Mouse (Mus musculus): ENCODE results near the gene Crhr1. TPM values are rescaled to one million over a fixed set of nuclear protein-coding genes. Genes with fewer than 3 reads are reported as not detected.

The Crhr1 gene
- polyA plus RNA-seq, 1 experiment = 2.5 TPM

GRCm38 (mm10) chr11:104131756-104132155 lies 899 bp upstream of the Crhr1 start:
- Histone ChIP-seq H3K4me3 (ENCODE audit: extremely low read depth, insufficient read depth, insufficient read length) (no peak overlapping the region), H3K27ac (ENCODE audit: insufficient read depth, low read length) (no peak overlapping the region), H3K36me3 (ENCODE audit: control insufficient read depth, insufficient read depth, low read length) (no peaks in the 10 kb centered on the region), H3K4me1 (ENCODE audit: control insufficient read depth, insufficient read depth, insufficient read length) (no peaks in the 10 kb centered on the region), H3K27me3 (ENCODE audit: control insufficient read depth, insufficient read depth, low read length) (peaks cover 19% of the 10 kb centered on the region)
- no peak for DNase-seq (ENCODE audit: low read depth in 1 of 2, low spot score in 2 of 2)
- WGBS = 5% methylated on average over 21 of the region's 21 CpGs
- TF ChIP-seq POLR2A (IDR thresholded peaks at IDR 0.05; ENCODE audit: low read depth, low read length) = no peak
- TF ChIP-seq CTCF (IDR thresholded peaks at IDR 0.05; ENCODE audit: extremely low read depth, insufficient read depth, insufficient read length, insufficient replicate concordance) = no peak

GRCm38 (mm10) chr11:104133442-104133983 lies 858 bp downstream of the Crhr1 start:
- WGBS = 7% methylated on average over 47 of the region's 47 CpGs
- Histone ChIP-seq H3K4me1 (ENCODE audit: control insufficient read depth, insufficient read depth, insufficient read length) (no peaks in the 10 kb centered on the region), H3K4me3 (ENCODE audit: extremely low read depth, insufficient read depth, insufficient read length) (no peak overlapping the region; the same call in 1 of the 2 replicates), H3K36me3 (ENCODE audit: control insufficient read depth, insufficient read depth, low read length) (no peaks in the 10 kb centered on the region), H3K27me3 (ENCODE audit: control insufficient read depth, insufficient read depth, low read length) (peaks cover 20% of the 10 kb centered on the region), H3K27ac (ENCODE audit: insufficient read depth, low read length) (no peak overlapping the region)
- no peak for TF ChIP-seq CTCF (IDR thresholded peaks at IDR 0.05; ENCODE audit: extremely low read depth, insufficient read depth, insufficient read length, insufficient replicate concordance)
- TF ChIP-seq POLR2A (IDR thresholded peaks at IDR 0.05; ENCODE audit: low read depth, low read length) = no peak
- DNase-seq (ENCODE audit: low read depth in 1 of 2, low spot score in 2 of 2) = no peak

- no peak overlapping the region for H3K27ac ChIP-seq (ENCODE audit: insufficient read depth, low read length)
- DNase-seq (ENCODE audit: low read depth in 1 of 2, low spot score in 2 of 2) = no peak
- WGBS = 75% methylated on average over 3 of the region's 3 CpGs
- no peak for TF ChIP-seq CTCF (IDR thresholded peaks at IDR 0.05; ENCODE audit: extremely low read depth, insufficient read depth, insufficient read length, insufficient replicate concordance)
- no peak for TF ChIP-seq POLR2A (IDR thresholded peaks at IDR 0.05; ENCODE audit: low read depth, low read length)
- peaks cover 2% of the 10 kb centered on the region; the same call in 1 of the 2 replicates for H3K27me3 ChIP-seq (ENCODE audit: control insufficient read depth, insufficient read depth, low read length)
- no peak overlapping the region for H3K4me3 ChIP-seq (ENCODE audit: extremely low read depth, insufficient read depth, insufficient read length)
- no peaks in the 10 kb centered on the region for H3K36me3 ChIP-seq (ENCODE audit: control insufficient read depth, insufficient read depth, low read length)
- no peaks in the 10 kb centered on the region for H3K4me1 ChIP-seq (ENCODE audit: control insufficient read depth, insufficient read depth, insufficient read length)
Measured at GRCm38 (mm10) chr11:104138976-104139375, 6.3 kb downstream of the Crhr1 start.

GRCm38 (mm10) chr11:104144930-104145329 lies 12.3 kb downstream of the Crhr1 start:
- no peak overlapping the region for H3K4me3 ChIP-seq (ENCODE audit: extremely low read depth, insufficient read depth, insufficient read length)
- H3K4me1 ChIP-seq (ENCODE audit: control insufficient read depth, insufficient read depth, insufficient read length) = no peaks in the 10 kb centered on the region
- DNase-seq (ENCODE audit: low read depth in 1 of 2, low spot score in 2 of 2) = no peak
- no peaks in the 10 kb centered on the region for H3K27me3 ChIP-seq (ENCODE audit: control insufficient read depth, insufficient read depth, low read length)
- no peaks in the 10 kb centered on the region for H3K36me3 ChIP-seq (ENCODE audit: control insufficient read depth, insufficient read depth, low read length)
- WGBS = 88% methylated on average over 1 of the region's 1 CpGs
- no peak for TF ChIP-seq POLR2A (IDR thresholded peaks at IDR 0.05; ENCODE audit: low read depth, low read length)
- TF ChIP-seq CTCF (IDR thresholded peaks at IDR 0.05; ENCODE audit: extremely low read depth, insufficient read depth, insufficient read length, insufficient replicate concordance) = no peak
- no peak overlapping the region for H3K27ac ChIP-seq (ENCODE audit: insufficient read depth, low read length)

GRCm38 (mm10) chr11:104148787-104149186 lies 16.1 kb downstream of the Crhr1 start:
- no peaks in the 10 kb centered on the region for H3K36me3 ChIP-seq (ENCODE audit: control insufficient read depth, insufficient read depth, low read length)
- TF ChIP-seq POLR2A (IDR thresholded peaks at IDR 0.05; ENCODE audit: low read depth, low read length) (no peak), CTCF (IDR thresholded peaks at IDR 0.05; ENCODE audit: extremely low read depth, insufficient read depth, insufficient read length, insufficient replicate concordance) (no peak)
- H3K4me1 ChIP-seq (ENCODE audit: control insufficient read depth, insufficient read depth, insufficient read length) = no peaks in the 10 kb centered on the region
- no peak overlapping the region for H3K27ac ChIP-seq (ENCODE audit: insufficient read depth, low read length)
- no peaks in the 10 kb centered on the region for H3K27me3 ChIP-seq (ENCODE audit: control insufficient read depth, insufficient read depth, low read length)
- DNase-seq (ENCODE audit: low read depth in 1 of 2, low spot score in 2 of 2) = no peak
- no peak overlapping the region for H3K4me3 ChIP-seq (ENCODE audit: extremely low read depth, insufficient read depth, insufficient read length)
- WGBS = 67% methylated on average over 7 of the region's 7 CpGs

GRCm38 (mm10) chr11:104150911-104151310 lies 18.3 kb downstream of the Crhr1 start:
- H3K36me3 ChIP-seq (ENCODE audit: control insufficient read depth, insufficient read depth, low read length) = no peaks in the 10 kb centered on the region
- 78% methylated on average over 5 of the region's 5 CpGs for WGBS
- TF ChIP-seq CTCF (IDR thresholded peaks at IDR 0.05; ENCODE audit: extremely low read depth, insufficient read depth, insufficient read length, insufficient replicate concordance) (no peak), POLR2A (IDR thresholded peaks at IDR 0.05; ENCODE audit: low read depth, low read length) (no peak)
- H3K27ac ChIP-seq (ENCODE audit: insufficient read depth, low read length) = no peak overlapping the region
- H3K27me3 ChIP-seq (ENCODE audit: control insufficient read depth, insufficient read depth, low read length) = no peaks in the 10 kb centered on the region
- H3K4me3 ChIP-seq (ENCODE audit: extremely low read depth, insufficient read depth, insufficient read length) = no peak overlapping the region
- no peak for DNase-seq (ENCODE audit: low read depth in 1 of 2, low spot score in 2 of 2)
- no peaks in the 10 kb centered on the region for H3K4me1 ChIP-seq (ENCODE audit: control insufficient read depth, insufficient read depth, insufficient read length)

GRCm38 (mm10) chr11:104154332-104154731 lies 21.7 kb downstream of the Crhr1 start:
- Histone ChIP-seq H3K36me3 (ENCODE audit: control insufficient read depth, insufficient read depth, low read length) (no peaks in the 10 kb centered on the region), H3K4me3 (ENCODE audit: extremely low read depth, insufficient read depth, insufficient read length) (no peak overlapping the region), H3K27me3 (ENCODE audit: control insufficient read depth, insufficient read depth, low read length) (peaks cover 3% of the 10 kb centered on the region; the same call in 1 of the 2 replicates), H3K27ac (ENCODE audit: insufficient read depth, low read length) (no peak overlapping the region), H3K4me1 (ENCODE audit: control insufficient read depth, insufficient read depth, insufficient read length) (no peaks in the 10 kb centered on the region)
- DNase-seq (ENCODE audit: low read depth in 1 of 2, low spot score in 2 of 2) = no peak
- TF ChIP-seq CTCF (IDR thresholded peaks at IDR 0.05; ENCODE audit: extremely low read depth, insufficient read depth, insufficient read length, insufficient replicate concordance) (no peak), POLR2A (IDR thresholded peaks at IDR 0.05; ENCODE audit: low read depth, low read length) (no peak)
- WGBS = 75% methylated on average over 4 of the region's 4 CpGs

Data from spleen, adult 2 months (tissue).